Mouse (Mus musculus) naive thymus-derived CD4-positive, alpha-beta T cell, adult 2 months (primary cell): ENCODE results near the gene Ppp1r10.

Experiments
- DNase-seq: peaks from one replicate; pipeline ENCODE4 v3.0.0-alpha.2; 2011; ENCODE audit warnings: low read depth

The Ppp1r10 gene

GRCm38 (mm10) chr17:35903343-35903991 is 12.8 kb upstream of the Ppp1r10 start:
- DNase-seq, result no peak

GRCm38 (mm10) chr17:35903992-35904355 is 12.3 kb upstream of the Ppp1r10 start:
- DNase-seq, result no peak

DNA sequence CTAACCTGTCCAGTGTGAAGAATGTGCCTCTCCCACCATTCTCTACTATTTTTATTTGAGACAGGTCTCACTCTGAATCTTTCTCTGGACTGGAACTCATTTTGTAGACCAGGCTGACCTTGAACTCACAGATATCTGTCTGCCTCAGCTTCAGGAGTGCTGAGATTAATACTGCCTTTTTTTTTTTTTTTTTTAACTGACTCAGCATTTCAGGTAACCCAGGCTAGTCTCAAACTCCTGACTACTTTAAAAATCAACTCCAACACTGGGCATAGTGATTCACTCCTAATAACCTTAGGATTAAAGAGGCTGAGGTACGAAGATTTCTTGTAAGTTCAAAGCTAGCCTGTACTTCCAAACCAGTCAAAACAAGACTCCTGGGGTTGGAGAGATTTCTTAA is 10.6 kb upstream of the Ppp1r10 start:
- no peak for DNase-seq

DNA sequence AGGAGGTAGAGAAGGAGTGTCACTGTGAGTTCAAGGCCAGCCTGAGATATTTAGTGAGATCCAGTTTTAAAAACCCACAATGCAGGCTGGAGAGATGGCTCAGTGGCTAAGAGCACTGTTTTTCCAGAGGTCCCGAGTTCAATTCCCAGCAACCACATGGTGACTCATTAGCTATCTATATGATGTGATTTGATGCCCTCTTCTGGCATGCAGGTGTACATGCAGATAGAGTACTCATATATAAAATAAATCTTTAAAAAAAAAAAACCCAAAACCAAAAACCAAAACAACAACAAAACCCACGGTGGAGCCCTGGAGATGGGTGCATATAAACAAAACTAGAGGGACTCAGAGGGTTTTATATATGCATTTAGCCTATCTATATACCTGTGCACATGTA is 8.6 kb upstream of the Ppp1r10 start:
- DNase-seq, result peak; percentile 57

DNA sequence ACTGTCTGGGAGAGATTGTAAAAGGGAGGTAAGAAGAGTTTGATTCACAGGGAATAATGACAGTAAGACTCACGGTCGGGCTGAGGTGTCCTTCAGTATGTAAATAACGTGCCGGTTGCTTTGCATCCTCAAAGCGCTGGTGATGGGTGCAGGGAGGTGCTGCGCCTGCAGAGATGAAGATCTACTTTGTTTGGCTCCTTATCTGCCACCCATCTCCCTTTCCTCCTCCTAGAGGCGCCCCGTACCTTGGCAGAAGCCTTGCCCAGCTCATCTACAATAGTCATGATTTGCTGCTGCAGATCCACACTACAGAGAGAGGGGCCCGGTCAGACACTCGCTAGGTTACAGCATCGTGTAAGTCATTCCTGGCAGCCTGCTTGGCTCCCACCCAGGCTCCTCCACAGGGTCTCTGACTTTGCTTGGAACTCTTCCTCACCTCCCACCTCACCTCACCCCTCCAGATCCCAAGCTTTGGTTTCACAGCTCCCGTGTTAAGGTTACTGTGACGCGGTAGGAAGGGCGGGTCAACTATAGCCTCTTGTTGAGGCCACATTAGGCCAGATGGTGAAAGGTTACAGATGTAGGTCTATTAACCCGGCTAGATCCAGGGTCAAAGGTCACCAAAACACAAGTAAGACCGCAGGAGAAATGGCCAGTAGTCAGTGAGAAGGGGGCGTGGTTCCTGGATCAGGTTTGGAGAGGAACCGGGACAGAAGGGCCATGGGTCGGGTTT is 6.9 kb upstream of the Ppp1r10 start:
- DNase-seq, result no peak

GRCm38 (mm10) chr17:35909919-35910369 is 6.3 kb upstream of the Ppp1r10 start, which contains the start of gene Atat1:
Atat1 (minus strand) TSS chr17:35910075.
- peak; percentile 97 for DNase-seq

GRCm38 (mm10) chr17:35914975-35915374 is 1.3 kb upstream of the Ppp1r10 start:
- DNase-seq, result no peak

- DNase-seq, result peak; percentile 53
Measured at GRCm38 (mm10) chr17:35915538-35916296, 517 bp upstream of the Ppp1r10 start.

DNA sequence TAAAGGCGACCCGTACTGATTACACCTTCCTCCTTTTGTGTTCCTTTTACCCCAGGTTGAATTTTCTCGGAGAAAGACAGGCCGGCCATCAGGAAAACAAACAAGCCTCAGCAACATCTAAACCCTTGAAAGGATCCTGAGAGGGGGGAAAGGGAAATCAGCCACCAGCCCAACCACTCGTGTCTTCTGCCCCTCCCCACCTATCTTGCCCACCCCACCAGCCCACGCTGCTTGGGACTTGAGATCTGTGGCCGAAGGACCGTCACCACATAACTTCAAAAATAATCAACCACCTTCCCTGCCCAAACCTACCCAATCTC is 869 bp downstream of the Ppp1r10 start:
- DNase-seq, result no peak

DNA sequence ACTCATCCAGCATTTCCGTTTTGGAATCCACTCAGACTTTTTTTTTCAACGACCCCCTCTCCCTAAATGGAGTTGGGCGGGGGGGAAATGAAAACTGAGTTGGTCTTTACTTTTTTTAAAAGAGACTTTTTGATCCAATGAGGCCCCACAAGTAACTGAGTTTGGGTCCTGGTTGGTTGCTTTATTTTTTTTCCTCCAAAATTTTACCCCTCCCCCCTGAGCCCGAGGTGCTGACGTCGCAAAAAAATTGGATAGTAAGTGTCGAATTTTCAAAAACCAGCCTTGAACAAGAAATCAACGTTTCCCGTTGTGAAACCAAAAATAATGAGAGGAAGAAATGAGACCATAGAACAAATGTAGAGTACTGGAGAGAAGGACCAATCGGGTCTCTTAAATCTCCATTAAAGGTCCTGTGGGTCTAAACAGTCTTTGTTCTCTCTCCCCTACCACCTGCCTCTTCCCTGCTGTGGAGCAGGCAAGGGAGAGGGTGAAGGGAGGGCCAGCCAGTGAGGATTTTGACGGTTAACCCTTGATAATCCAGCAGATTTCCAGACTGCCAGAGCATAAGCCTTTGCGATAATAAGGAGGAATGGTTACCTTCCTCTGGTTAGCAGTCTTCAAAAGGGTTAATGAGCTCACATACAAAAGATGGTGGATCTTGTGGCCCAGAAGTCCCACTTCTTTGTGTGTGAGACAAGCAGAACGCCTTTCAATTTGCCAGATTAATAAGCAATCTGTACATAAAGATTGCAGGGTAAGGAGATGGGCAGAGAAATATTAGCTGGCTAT is 1.4 kb downstream of the Ppp1r10 start:
- peak; percentile 81 for DNase-seq

DNA sequence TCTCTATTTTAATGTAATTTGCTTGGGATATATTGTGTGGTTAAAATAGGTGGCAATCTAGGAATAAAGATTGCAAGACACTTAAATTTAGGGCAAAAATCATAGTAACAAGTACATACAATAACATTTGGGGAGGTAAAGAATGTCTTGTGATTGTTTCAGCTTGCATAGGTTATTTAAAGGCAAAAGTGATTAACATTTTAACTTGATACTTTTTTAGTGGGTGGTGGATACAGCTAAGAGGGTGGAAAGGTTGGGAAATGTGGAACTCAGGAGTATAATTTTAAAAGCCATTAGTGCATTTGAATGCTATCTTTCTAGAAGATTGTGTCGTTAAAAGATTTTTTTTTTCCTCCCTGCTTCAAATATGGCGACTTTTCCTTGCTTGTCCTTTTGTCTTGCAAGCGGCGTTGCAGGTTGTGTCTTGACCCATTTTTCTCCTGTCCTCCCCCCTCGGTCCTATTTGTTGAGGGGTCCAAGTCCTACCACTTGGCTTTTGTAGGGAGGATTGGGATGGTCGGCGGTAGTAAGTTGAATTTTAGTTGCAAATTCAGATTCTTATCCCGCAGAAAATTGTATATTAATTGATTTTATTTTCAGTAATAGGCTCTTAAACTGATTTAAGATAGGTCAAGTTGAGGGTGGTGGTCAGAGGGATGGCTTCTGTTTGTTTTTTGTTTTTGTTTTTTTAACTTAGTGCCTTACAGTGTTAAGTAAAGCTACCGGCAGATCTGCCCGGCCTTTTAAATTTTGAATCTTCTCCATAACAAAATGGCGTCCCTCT is 2.2 kb downstream of the Ppp1r10 start:
- peak; percentile 74 for DNase-seq

GRCm38 (mm10) chr17:35919060-35919715 is 3.0 kb downstream of the Ppp1r10 start:
- peak; percentile 98 for DNase-seq

GRCm38 (mm10) chr17:35919864-35920301 is 3.6 kb downstream of the Ppp1r10 start:
- no peak for DNase-seq

GRCm38 (mm10) chr17:35920384-35920783 is 4.2 kb downstream of the Ppp1r10 start:
- no peak for DNase-seq

DNA sequence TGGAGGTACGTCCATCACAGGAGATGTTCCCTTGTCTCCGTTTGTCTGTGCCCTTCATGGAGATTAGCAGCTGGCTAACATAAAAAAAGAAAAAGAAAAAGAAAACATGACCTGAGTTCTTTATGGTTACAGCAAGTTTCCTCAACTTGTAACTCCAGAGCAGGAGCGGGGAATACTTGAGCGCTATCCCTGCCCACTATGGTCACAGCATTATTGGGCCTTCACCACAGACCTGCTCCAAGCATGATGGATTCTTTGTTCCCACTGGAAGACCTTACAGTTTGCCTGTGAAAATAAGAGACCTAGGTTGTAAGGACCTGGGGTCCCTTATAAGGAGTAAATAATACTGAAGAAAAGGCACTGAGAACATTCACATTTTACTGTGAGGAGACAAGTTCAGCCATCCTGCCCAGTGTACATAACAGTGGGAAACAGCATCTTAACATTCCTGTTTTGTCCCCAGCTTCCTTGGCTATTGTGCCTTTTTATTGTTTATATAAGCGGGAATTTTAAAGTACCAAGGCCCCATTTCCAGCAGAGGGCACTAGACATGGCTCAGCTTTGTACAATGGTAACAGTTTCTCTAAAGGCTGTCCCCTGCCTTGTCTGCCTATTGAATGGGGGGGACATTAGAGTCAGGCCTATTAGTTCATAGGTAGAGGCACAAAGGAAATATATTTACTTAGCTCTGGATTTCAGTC is 4.8 kb downstream of the Ppp1r10 start:
- peak; percentile 61 for DNase-seq

DNA sequence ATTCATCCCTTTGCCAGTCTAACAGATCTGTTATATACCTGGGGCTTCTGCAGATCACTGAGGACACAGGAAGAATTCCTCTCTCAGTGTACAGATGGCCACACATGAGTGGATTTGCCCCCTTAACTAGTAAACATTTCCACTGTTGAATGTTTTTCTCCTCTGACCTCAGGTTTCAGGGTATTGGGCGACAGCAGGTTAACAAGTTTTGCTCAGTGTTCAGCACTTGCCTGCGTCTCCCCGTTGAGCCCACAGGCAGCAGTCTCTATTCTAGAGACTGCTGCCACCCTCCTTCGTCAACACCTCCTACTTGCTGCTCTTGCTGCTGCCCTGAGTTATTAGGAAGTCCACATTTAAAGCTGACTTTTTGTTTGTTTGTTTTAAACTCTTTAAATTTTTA is 5.5 kb downstream of the Ppp1r10 start:
- DNase-seq, result no peak

GRCm38 (mm10) chr17:35922566-35922965 is 6.3 kb downstream of the Ppp1r10 start:
- DNase-seq, result no peak

DNA sequence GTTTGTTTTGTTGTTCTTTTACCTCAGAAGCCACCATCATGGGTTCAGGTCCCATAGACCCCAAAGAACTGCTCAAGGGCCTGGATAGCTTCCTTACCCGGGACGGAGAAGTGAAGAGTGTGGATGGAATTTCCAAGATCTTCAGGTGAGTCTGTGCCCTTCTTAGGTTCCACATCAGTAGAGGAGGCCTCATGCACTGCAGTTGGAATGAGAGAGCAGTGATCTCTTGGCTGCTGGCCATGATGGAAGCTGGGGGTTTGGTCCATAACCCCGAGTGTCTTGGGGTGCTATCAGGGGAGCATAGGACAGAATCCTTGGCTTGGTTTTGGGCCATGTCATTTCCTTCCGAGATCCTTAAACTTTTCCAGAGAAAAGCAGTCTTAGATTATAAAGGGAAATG is 7.0 kb downstream of the Ppp1r10 start:
- no peak for DNase-seq

DNA sequence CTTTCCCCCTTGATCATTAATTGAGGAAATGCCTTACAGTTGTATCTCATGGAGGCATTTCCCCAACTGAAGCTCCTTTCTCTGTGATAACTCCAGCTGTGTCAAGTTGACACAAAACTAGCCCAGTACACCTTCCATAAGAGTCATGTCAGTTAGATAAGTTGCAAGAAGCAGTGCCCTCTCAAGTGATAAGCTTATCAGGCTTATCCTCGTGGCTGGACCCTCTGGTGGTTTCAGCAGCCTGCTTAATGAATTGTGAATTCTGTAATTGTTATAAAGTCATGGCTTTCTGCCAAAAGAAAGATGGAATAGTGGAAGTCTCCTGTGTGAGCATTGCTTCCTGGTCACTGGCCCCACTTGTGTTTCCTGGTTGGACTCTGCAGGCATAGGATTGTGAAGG is 11.2 kb downstream of the Ppp1r10 start:
- no peak for DNase-seq

DNA sequence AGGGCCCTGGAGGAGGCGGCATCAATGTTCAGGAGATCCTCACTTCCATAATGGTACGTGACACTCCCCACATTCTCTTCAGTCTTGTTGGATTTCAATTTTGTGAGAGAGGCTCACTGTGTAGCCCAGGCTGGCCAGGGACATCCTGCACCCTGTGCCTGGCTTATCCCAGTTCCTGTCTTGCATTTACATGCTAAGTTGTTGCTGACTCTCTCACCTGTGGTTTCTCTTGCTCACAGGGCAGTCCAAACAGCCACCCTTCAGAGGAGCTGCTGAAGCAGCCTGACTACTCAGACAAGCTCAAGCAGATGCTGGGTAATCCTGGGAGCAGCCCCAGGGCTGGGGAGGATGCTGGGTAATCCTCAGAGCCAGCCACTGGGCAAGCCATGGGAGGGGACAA is 13.3 kb downstream of the Ppp1r10 start:
- DNase-seq, result no peak
